Mouse (Mus musculus): Measurements from ENCODE around the gene Fam71a. TPM values are rescaled to one million over a fixed set of nuclear protein-coding genes. Genes with fewer than 3 reads are reported as not detected.

Fam71a gene
- total RNA-seq, 2 experiments from 2014 or later = not detected

DNA sequence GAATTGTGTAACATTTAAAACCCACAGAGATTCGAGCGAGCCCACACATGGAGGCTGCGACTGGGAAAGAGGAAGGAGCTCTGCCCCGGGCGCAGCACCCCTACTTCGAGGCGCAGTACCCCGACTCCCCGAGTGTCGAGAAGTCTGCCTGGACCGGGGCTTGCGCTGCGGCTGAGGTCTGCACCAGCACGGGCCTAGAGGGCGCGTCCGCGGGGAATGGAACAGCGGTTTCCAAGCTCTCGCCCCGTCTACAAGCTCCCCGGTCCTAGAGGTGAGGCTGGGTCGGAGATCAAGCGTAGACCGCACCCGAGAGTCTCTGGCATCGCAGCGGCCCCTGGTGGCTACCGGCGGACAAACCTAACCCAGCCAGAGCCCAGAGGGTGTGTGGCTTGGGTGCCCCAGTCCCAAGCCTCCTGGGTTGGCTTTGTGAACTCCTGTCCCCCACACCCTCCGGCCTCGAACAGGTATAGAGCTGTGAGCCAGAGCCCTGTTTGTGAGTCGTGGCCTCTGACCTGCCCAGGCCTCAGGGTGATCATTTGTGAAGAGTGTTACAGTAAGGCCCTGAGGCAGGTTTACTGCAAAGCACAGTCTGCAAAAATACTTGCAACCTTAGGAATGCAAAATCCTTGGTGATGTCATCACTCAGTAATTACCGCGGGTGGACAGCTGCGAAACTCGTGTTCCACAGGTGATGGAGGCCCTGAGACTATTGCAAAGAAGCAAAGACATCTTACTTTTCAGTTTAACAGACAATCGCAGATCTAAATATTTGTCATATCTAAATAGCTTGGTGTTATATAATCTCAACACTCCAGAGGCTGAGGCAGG lies 38.6 kb downstream of the Fam71a start:
- peak; percentile 54 for DNase-seq (ENCODE audit: low spot score)

DNA sequence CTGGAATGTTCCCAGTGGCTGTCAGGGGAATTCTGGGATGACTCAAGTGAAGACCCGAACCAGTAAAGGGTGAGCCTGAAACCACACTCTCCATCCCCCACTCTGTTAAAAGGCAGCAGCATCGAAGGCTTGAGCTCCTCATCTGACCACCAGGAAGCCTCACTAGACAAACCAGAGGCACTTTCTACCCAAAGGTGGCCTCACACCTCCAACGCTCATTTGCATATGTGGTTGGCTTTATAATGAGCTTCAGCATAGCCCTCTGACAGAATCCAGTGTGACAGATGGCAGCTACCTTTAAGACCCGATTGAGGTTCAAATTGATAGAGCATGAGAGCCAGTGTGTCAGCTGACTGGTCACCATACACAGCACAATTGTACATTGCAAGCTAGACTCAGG lies 40.3 kb downstream of the Fam71a start:
- DNase-seq (ENCODE audit: low spot score) = no peak

DNA sequence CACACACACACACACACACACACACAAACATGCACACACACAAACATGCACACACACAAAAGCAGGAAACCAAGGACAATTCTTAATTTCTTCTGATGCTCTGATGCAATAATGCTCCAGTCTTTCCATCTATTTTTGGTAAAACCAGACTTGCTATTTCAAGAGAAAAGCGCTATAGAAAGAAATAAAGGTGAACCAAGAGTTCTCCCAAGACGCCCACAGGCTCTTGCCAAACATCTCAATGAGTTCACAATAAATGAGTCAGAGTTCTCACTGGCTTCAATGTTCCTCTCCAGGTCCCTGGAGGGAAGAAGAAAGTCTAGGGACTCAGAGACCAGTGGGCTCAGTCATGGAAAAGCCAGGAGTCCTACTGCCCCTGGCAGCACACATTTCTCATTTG lies 40.9 kb downstream of the Fam71a start:
- DNase-seq (ENCODE audit: low spot score) = no peak

DNA sequence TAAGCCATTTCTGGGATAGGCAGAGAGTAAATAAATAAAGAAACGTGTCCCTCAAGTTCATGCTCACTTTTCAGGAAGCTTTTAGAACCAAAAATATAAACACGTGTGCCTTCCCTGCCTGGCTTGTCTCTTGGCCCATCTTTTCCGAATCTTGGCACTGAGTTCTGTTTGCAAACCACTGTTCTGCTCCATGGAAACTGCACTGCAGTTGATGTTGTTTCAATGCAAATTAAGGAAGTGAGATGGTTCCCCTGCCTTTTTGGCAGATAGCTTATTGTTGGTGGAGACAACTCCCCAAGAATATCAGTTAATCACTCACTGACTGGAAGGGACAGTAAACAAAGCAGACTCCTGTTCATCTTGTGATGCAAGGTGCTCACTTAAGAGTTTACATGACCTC lies 41.9 kb downstream of the Fam71a start:
- DNase-seq (ENCODE audit: low spot score) = peak; percentile 39

DNA sequence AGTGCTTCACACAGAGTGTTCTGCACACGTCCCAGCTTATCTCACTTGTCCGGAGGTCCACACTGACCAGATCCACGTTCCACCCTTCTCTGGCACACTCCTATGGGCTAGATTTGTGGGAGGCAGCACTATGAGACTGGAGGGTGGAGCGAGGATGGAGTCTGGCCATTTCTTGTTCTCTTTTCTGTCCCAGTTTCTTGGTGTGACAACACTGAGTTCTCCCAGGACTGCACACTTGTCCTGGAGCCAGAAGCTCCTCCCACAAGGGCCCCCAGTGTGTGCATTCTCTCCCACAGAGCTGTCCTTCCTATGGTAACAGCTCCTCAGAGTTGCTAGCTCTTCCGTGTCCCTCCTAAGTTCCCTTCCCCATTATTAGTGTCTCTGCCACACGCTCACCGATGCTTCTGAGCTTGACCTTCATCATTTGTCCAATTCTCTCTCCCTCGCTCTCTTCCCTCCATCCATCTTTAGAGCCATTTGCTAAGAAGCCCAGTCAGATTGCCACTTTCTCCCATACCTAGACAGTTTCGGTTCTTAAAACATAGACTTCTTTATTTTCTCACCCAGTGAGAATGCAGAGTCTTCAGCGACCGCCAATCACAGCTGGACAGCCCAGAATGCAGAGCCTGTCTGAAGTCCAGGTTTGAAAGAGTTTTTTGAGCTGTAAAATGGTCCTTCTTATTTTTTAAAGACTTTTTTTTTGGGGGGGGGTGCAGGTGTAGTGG lies 48.9 kb downstream of the Fam71a start:
- peak; percentile 17 for DNase-seq (ENCODE audit: low spot score)

DNA sequence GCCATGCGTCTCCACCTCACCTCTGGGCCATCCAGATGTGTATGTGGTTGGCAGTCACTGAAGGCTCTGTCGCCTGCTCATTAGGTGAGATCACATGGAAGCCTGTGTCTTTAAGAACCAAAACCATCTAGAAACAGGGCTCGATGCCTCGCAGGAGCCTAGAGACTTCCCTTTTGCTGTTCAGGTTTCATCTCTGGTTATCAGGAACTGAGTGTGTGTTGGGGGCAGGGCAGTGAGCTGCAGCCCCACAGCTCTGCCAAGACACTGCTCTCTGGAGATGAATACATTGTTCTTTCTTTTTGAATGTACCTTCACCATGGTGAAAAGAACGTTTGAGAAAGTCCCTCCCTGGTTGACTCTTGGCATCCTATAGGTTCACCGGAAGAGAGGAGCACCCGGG lies 49.7 kb downstream of the Fam71a start:
- DNase-seq (ENCODE audit: low spot score) = no peak

Other genes with a start within 250 kb of the Fam71a start
- 10 to 100 TPM; 26.4 to 30.1 TPM for gene Angel2, start 239.7 kb downstream of the Fam71a start, total RNA-seq (2021)
- under 1 TPM; 0.25 to 0.71 TPM for gene Vash2, start 185.5 kb downstream of the Fam71a start, total RNA-seq (2021)
- 10 to 100 TPM; 11.5 to 13.8 TPM for gene Flvcr1, start 138.7 kb downstream of the Fam71a start, total RNA-seq (2021)
- not detected for gene Spata45, start 128.2 kb downstream of the Fam71a start, total RNA-seq (2021)
- 10 to 100 TPM; 12.3 to 13.5 TPM for gene Tatdn3, start 101.9 kb downstream of the Fam71a start, total RNA-seq (2021)
- under 1 TPM; 0.17 to 0.18 TPM for gene Nsl1, start 101.8 kb downstream of the Fam71a start, total RNA-seq (2021)
- not detected for gene Batf3, start 67.0 kb downstream of the Fam71a start, total RNA-seq (2021)
- 100 to 1,000 TPM in 1 of 2 experiments, 10 to 100 TPM in 1; 14.7 to 163 TPM for gene Atf3, start 53.2 kb upstream of the Fam71a start, total RNA-seq (2021)
- 10 to 100 TPM; 67.8 to 76.9 TPM for gene Nenf, start 153.4 kb upstream of the Fam71a start, total RNA-seq (2021)
- 1 to 10 TPM; 1.1 to 1.5 TPM for gene Tmem206, start 161.1 kb upstream of the Fam71a start, total RNA-seq (2021)
- 10 to 100 TPM; 66.2 to 76.8 TPM for gene Ppp2r5a, start 238.5 kb upstream of the Fam71a start, total RNA-seq (2021)

All from gastrocnemius, adult 18-20 months (tissue).